Mouse (Mus musculus) layer of hippocampus, adult 11-12 months (tissue): ENCODE measurements around the gene Amigo3.

ENCODE experiments used
- DNase-seq: peaks from one replicate; pipeline ENCODE4 v3.0.0; 2022; ENCODE audit warnings: low spot score

Amigo3 gene

DNA sequence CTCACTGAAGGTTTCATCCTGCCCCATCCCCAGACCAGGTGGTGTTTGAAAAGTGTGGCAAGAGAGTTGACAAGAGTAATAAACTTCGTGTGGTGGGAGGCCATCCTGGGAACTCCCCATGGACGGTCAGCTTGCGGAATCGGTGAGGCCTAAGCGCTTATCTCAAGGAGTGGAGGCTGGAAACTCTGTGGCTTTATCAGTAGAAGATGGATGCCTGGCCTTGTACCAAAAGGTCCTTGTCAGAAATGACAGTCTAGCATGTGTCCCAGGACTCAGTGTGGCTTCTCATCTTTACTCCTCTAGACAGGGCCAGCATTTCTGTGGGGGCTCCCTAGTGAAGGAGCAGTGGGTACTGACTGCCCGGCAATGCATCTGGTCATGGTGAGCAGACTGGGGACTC, 30.6 kb downstream of the Amigo3 start:
- DNase-seq, result no peak

GRCm38 (mm10) chr9:108085261-108085660, 32.3 kb downstream of the Amigo3 start:
- no peak for DNase-seq

DNA sequence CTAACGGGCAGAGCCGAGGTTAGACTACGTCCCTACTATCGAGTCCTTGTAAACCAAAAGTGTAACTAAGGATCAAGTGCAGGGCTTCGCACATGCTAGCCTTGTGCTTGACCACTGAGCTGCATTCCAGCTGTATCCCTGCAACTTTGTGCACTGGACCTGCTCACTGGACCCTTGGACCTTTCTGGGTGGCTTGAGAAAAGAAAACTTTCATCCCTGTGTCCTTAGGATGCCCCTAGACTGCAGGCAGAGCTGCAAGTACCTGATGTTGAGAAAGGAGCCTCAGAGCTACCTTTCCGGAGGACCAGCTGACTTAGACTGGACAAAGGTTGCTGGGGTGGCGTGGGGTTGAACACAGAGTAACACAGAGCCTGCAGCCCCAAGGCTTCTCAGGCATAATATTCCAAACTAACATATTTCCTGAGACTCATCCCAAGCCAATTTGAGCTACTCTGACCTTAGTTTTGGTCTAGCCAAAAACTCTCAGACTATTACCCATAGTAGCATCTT, 37.7 kb downstream of the Amigo3 start:
- DNase-seq, result no peak

DNA sequence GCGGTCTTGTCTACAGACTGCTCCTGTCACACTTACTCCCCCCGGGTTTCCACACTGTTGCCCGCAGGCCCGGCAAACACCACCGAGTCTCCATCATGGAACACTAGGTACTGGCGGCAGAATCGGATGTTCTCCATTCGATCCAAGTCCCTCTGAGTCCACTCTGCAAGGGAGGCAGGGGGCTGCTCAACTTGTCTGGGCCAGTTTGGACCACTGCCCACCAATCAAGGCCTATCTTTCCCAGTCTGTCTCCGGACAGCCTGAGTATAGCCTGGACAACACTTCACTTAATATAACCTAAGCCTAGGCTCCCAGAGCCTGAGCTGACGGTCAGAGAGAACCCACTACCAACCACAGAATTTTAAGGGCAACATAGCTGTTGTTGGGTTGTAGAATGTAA, 40.6 kb downstream of the Amigo3 start:
- DNase-seq, result no peak

DNA sequence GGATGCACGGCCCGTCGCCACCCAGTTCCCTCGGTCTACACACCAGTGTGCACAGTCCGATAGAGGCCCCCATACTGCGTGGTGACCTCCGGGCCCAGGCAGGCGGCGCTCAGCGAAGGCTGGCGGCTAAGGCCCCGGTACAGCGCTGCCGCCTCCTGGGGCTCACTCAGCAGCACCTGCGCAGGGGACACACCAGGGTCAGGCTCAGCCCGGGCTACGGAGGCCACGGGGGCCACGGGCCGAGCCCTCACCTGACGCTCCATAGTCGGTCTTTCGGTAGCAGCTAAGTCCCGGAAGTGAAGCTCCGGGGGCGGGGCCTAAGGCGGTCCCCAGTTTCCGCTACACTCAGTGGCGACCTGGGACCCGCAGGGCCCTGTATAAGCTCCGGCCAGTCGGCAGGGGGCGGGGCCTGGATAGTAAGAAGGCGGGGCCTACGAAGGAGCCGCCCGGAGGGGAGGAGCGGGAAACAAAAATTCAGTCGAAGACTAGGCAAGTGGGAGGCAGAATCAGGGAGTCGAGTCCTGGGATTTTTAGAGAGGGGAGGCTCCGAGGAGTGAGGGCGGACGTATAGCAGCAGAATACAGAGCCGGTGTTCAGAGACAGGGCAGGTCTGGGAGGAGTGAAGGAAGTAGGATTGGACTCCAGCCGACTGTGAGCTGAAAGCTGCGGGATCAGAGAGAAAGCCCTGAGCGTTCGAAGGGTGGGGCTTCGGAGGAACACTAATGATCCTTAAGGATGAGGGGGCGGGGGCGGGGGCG, 41.4 kb downstream of the Amigo3 start, which contains the start of gene Apeh:
TSS of gene Apeh (minus strand) at position 423 of the 758 bp plus-strand sequence.
- DNase-seq, result peak; percentile 92

DNA sequence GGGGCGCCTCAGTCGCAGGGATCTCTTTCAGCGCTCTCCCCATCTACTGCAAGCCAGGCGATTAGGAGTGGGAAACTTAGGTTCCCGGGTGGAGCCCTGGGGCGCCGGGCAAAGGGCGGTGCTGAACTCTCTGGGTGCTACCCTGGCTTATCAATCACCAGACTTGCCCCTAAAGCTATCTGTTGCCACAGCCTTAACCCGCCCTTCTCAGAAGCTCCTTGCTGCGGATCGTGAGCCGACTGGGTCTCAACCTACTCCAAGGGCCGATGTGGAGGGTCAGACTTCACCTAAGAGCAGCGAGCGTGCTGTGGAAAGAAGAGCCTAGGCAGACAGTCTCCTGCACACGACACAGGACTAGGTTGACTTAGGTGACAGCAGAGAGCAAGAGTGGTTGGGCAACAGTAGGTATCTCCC, 42.0 kb downstream of the Amigo3 start:
- no peak for DNase-seq

- DNase-seq, result peak; percentile 62
Observed at GRCm38 (mm10) chr9:108095518-108095917, 42.6 kb downstream of the Amigo3 start.

GRCm38 (mm10) chr9:108095949-108096712, 43.2 kb downstream of the Amigo3 start:
- no peak for DNase-seq

DNA sequence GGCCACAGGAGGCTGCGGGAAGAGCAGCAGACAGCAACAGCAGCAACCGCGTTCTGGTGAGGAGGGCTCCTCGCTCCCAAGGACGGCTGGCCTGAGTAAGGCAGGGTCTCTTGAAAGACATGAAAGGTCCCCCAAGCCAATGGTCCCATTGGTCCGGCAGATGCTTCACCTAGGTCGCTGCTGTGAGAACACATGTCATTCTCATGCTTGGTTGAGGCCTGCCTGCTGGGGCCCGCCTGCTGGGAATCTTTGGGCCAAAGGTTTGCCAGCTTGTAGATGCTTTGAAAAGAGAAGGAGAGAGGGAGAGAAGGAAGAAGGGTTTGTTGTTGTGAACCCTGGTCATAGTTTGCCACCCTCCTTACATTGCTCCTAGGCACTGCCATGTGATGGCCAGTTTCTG, 46.7 kb downstream of the Amigo3 start:
- DNase-seq, result no peak

DNA sequence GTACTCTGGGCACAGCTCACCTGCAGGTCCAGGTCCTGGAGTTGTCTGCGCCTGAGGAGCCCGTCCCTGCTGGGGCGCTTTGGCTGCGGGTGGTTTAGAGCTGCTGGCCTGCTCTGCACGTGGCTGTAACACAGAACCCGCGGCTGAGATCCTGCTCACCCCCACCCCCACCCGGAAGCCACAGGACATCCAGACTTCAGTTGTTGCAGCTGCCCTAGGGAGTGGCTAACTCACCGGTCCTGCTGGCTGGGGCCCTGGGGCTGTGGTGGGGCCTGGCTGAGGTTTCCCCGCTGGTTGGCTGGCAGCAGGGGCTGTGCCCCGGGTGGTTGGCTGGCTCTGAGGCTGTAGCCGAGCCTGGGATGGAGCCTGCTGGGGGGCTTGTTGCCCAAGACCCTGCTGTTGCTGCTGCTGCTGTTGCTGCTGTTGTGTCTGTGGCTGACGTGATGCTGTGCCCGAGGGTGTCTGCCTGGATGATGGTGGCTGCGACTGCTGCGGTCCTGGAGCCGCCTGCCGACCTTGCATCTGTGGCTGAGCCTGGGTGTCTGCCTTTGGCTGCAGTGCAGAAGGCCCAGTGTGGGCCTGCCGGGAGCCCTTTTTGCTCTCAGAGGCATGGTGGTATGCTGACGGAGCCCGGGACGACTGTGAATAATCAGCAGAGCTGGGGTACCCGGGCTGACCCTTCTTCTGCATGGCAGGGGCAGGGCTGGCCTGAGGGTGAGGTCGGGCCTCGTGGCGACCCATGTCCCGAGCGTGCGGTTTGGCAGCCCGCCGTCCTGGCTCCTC, 52.0 kb downstream of the Amigo3 start:
- no peak for DNase-seq
